Mouse (Mus musculus) brain, adult 2 months (tissue): ENCODE data around the gene Smurf2.

ENCODE experiments used
- DNase-seq: peaks from one replicate; pipeline ENCODE4 v3.0.0; 2011; ENCODE audit warnings: low read depth, low spot score

The Smurf2 gene

GRCm38 (mm10) chr11:106778589-106779387, 141.7 kb downstream of the Smurf2 start:
- DNase-seq: no peak

- DNase-seq: no peak
Observed at GRCm38 (mm10) chr11:106778132-106778531, 142.4 kb downstream of the Smurf2 start.

- DNase-seq: no peak
Observed at GRCm38 (mm10) chr11:106777395-106777794, 143.1 kb downstream of the Smurf2 start.

- DNase-seq: no peak
Observed at GRCm38 (mm10) chr11:106776960-106777359, 143.6 kb downstream of the Smurf2 start.

GRCm38 (mm10) chr11:106773061-106773460, 147.5 kb downstream of the Smurf2 start:
- no peak for DNase-seq

- DNase-seq: no peak
Observed at GRCm38 (mm10) chr11:106770195-106770974, 150.1 kb downstream of the Smurf2 start.
